Mouse (Mus musculus): ENCODE measurements around the gene Bbs12. TPM values are rescaled to one million over a fixed set of nuclear protein-coding genes. Genes with fewer than 3 reads are reported as not detected.

Gene Bbs12
- polyA plus RNA-seq, 1 experiment from 2014 or later, result 5.6 TPM

- H3K36me3 ChIP-seq (ENCODE audit: control insufficient read depth, insufficient read depth, low read length), result no peaks in the 10 kb centered on the region
- no peak for ATAC-seq (ENCODE audit: insufficient read depth, low FRiP score)
Measured at GRCm38 (mm10) chr3:37365144-37365543, 52.8 kb downstream of the Bbs12 start.

GRCm38 (mm10) chr3:37365976-37366375 is 53.6 kb downstream of the Bbs12 start:
- no peaks in the 10 kb centered on the region for H3K36me3 ChIP-seq (ENCODE audit: control insufficient read depth, insufficient read depth, low read length)
- H3K9ac ChIP-seq (ENCODE audit: low read length), result no peak overlapping the region
- no peak overlapping the region for H3K4me3 ChIP-seq (replicated peaks; ENCODE audit: low read length)
- WGBS, result 35% methylated on average over 3 of the region's 3 CpGs
- H3K4me2 ChIP-seq (ENCODE audit: low read depth, low read length), result no peak overlapping the region
- peaks cover under 1% of the 10 kb centered on the region; the same call in 1 of the 2 replicates for H3K4me1 ChIP-seq (ENCODE audit: control insufficient read depth, insufficient read depth, low read length)
- ATAC-seq (ENCODE audit: insufficient read depth, low FRiP score), result peak; percentile 40; the same call in 1 of the 2 replicates
- 0 out of 2 replicates have a peak overlapping the region, but pooled peaks have one; percentile 18 for H3K27ac ChIP-seq (ENCODE audit: low read length)
- H3K9me3 ChIP-seq (replicated peaks; ENCODE audit: control insufficient read depth, low read length), result no peaks in the 10 kb centered on the region
- H3K27me3 ChIP-seq (ENCODE audit: control insufficient read depth, insufficient read depth, low read length), result no peaks in the 10 kb centered on the region

More at GRCm38 (mm10) chr3:37365144-37365543, 52.8 kb downstream of the Bbs12 start:
- H3K9me3 ChIP-seq (replicated peaks; ENCODE audit: control insufficient read depth, low read length), result no peaks in the 10 kb centered on the region
- H3K4me1 ChIP-seq (ENCODE audit: control insufficient read depth, insufficient read depth, low read length), result peaks cover 5% of the 10 kb centered on the region; the same call in 1 of the 2 replicates
- H3K9ac ChIP-seq (ENCODE audit: low read length), result no peak overlapping the region
- H3K4me2 ChIP-seq (ENCODE audit: low read depth, low read length), result no peak overlapping the region
- H3K4me3 ChIP-seq (replicated peaks; ENCODE audit: low read length), result no peak overlapping the region
- whole genome bisulfite sequencing, result 88% methylated on average over 4 of the region's 4 CpGs
- H3K27ac ChIP-seq (ENCODE audit: low read length), result no peak overlapping the region
- no peaks in the 10 kb centered on the region for H3K27me3 ChIP-seq (ENCODE audit: control insufficient read depth, insufficient read depth, low read length)

- WGBS, result 50% methylated on average over 4 of the region's 4 CpGs
- Histone ChIP-seq H3K4me3 (replicated peaks; ENCODE audit: low read length) (no peak overlapping the region), H3K36me3 (ENCODE audit: control insufficient read depth, insufficient read depth, low read length) (no peaks in the 10 kb centered on the region), H3K4me1 (ENCODE audit: control insufficient read depth, insufficient read depth, low read length) (no peaks in the 10 kb centered on the region), H3K9ac (ENCODE audit: low read length) (no peak overlapping the region), H3K9me3 (replicated peaks; ENCODE audit: control insufficient read depth, low read length) (no peaks in the 10 kb centered on the region), H3K27me3 (ENCODE audit: control insufficient read depth, insufficient read depth, low read length) (no peaks in the 10 kb centered on the region), H3K27ac (ENCODE audit: low read length) (0 out of 2 replicates have a peak overlapping the region, but pooled peaks have one; percentile 18), H3K4me2 (ENCODE audit: low read depth, low read length) (no peak overlapping the region)
- ATAC-seq (ENCODE audit: insufficient read depth, low FRiP score), result no peak
Measured at GRCm38 (mm10) chr3:37366381-37367053, 54.2 kb downstream of the Bbs12 start.

- Histone ChIP-seq H3K27me3 (ENCODE audit: control insufficient read depth, insufficient read depth, low read length) (no peaks in the 10 kb centered on the region), H3K27ac (ENCODE audit: low read length) (no peak overlapping the region), H3K36me3 (ENCODE audit: control insufficient read depth, insufficient read depth, low read length) (no peaks in the 10 kb centered on the region), H3K4me3 (replicated peaks; ENCODE audit: low read length) (no peak overlapping the region), H3K4me1 (ENCODE audit: control insufficient read depth, insufficient read depth, low read length) (no peaks in the 10 kb centered on the region), H3K4me2 (ENCODE audit: low read depth, low read length) (no peak overlapping the region), H3K9ac (ENCODE audit: low read length) (no peak overlapping the region), H3K9me3 (replicated peaks; ENCODE audit: control insufficient read depth, low read length) (no peaks in the 10 kb centered on the region)
- 50% methylated on average over 4 of the region's 4 CpGs for WGBS
- ATAC-seq (ENCODE audit: insufficient read depth, low FRiP score), result no peak
Measured at GRCm38 (mm10) chr3:37370407-37370806, 58.1 kb downstream of the Bbs12 start.

Other genes with a start within 250 kb of the Bbs12 start
- gene Adad1, start 249.0 kb upstream of the Bbs12 start, polyA plus RNA-seq (2015; fragmentation: Nextera tagmentation; extraction: Ambion mirVana), result 0.20 and 0.71 TPM in 2 replicates
- gene Il2, start 186.6 kb upstream of the Bbs12 start, polyA plus RNA-seq (2015; fragmentation: Nextera tagmentation; extraction: Ambion mirVana), result 0.21 and 0.35 TPM in 2 replicates
- not detected in 2 replicates for gene Il21, start 79.9 kb upstream of the Bbs12 start, polyA plus RNA-seq (2015; fragmentation: Nextera tagmentation; extraction: Ambion mirVana)
- gene Cetn4, start 154 bp downstream of the Bbs12 start, polyA plus RNA-seq (2015; fragmentation: Nextera tagmentation; extraction: Ambion mirVana), result 2.5 and 3.0 TPM in 2 replicates
- gene Fgf2, start 35.8 kb downstream of the Bbs12 start, polyA plus RNA-seq (2015; fragmentation: Nextera tagmentation; extraction: Ambion mirVana), result 2.0 and 2.3 TPM in 2 replicates
- gene Spata5, start 107.3 kb downstream of the Bbs12 start, polyA plus RNA-seq (2015; fragmentation: Nextera tagmentation; extraction: Ambion mirVana), result 28.0 and 33.2 TPM in 2 replicates
- 6.0 and 8.5 TPM in 2 replicates for gene Nudt6, start 107.7 kb downstream of the Bbs12 start, polyA plus RNA-seq (2015; fragmentation: Nextera tagmentation; extraction: Ambion mirVana)

All from stomach, embryonic 16.5 days (tissue).